Mouse (Mus musculus) left cerebral cortex, postnatal 14 days (tissue): Measurements from ENCODE around the gene Nbr1. TPM values are rescaled to one million over a fixed set of nuclear protein-coding genes. Genes with fewer than 3 reads are reported as not detected.

Experiments used
- DNase-seq, 2 experiments: peaks; one replicate each; pipeline ENCODE4 v3.0.0; 2021 to 2022; ENCODE audit warnings: low spot score in 2 of 2, mixed read lengths in 1 of 2
- intact Hi-C: fragments of 180-260 bp; cut with DNase I; formaldehyde crosslinking; loops from one replicate; pipeline ENCODE4 v1.15.1; 2025
- long read RNA-seq, 2 experiments: library from polyadenylated mRNA; stranded (forward); transcript quantifications; one replicate each; pipeline ENCODE4 v2.0.0; 2021
- total RNA-seq, 2 experiments: library from RNA; stranded (reverse); gene quantifications; 2 replicates each; pipeline ENCODE4 v1.2.3; 2021

Gene Nbr1
- 100 to 1,000 TPM; 115 to 116 TPM for total RNA-seq
- long read RNA-seq, experiment 1, full-length matches to known transcripts, result 22 of 51 reads
- long read RNA-seq, experiment 1, partial matches to known transcripts, result 23 of 51 reads
- long read RNA-seq, experiment 1, other reads (novel, unspliced or antisense), result 6 of 51 reads
- long read RNA-seq, experiment 2, full-length matches to known transcripts, result 18 of 40 reads
- long read RNA-seq, experiment 2, partial matches to known transcripts, result 15 of 40 reads
- long read RNA-seq, experiment 2, other reads (novel, unspliced or antisense), result 7 of 40 reads

DNA sequence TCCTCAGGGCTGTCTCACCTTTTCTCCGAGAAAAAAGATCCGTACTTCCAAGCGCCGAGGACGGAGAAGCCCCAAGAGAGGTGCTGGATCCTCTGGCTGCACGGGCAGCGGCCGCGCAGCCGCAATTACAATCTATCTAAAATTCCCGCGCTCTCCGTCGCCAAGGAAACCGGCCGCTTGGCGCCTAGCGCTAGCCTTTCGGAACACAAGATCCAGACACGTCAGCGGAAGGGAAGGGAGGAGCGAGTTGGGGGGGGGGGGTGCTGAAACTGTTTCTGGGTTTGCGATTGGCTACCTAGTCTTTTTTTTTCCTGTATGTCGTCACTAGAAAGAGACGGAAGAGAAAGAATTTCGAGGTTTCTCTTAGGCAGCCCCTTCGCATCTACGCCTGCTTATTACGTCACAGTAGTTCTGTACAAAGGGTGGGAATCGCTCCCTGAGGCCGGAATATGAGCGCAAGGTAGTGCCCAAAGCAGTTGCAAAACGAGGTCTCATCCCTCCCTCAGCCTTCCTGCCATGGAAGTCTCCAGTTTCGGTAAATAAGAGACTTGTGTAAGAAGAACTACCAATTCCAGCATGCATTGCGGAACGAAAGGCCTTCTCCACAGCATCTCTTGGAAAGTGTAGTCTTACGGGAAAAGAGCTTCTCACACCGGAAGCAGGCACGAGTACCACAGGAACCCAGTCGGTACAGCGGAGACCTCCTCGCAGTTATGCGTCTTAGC is at the start of gene Nbr1, which contains the start of gene Brca1:
TSS of gene Nbr1 (plus strand) at position 399 of the 725 bp plus-strand sequence.
TSS of gene Brca1 (minus strand) at position 205 of the 725 bp plus-strand sequence.
- DNase-seq, result peak; percentile 91 to 95

DNA sequence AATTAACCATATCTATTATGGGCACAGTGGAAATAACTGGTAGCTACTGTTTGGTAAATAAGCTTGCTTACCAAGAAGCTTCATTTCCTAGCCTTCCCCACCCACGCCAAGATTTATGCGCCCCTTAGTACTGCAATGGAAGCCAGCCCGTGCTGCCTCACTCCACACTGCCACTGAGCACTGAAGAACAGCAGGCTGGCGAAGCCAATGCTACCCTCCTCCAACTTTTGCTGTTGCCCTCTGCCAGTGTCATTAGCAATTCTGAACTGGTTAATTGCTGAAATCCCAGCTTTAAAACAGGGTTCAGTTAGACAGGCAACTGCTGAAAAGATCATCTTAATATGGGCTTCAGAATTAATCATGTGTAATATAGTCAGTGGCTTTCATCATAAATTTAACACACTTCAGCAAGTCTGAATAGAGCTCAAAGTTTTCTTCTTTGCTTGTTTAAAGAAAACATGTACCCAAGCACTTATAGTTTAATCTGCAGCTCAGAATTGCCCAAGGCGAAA is 45.6 kb upstream of the Nbr1 start:
- intact Hi-C loops, result no loop called here
- DNase-seq, result no peak

More for the DNA sequence above, at the start of gene Nbr1, which contains the start of gene Brca1:
- intact Hi-C loops, result loop anchor here (5.0 kb wide), 1 partner anchor 85 kb away; the partner anchor contains the start of gene Vat1

GRCm38 (mm10) chr11:101507090-101507489 is 44.9 kb upstream of the Nbr1 start:
- no peak for DNase-seq
- intact Hi-C loops, result no loop called here

GRCm38 (mm10) chr11:101518937-101519336 is 33.0 kb upstream of the Nbr1 start:
- intact Hi-C loops, result loop anchor here (5.0 kb wide), 1 partner anchor 52 kb away; the partner anchor contains the start of gene Vat1
- DNase-seq, result peak in 1 of 2 experiments; percentile 12

DNA sequence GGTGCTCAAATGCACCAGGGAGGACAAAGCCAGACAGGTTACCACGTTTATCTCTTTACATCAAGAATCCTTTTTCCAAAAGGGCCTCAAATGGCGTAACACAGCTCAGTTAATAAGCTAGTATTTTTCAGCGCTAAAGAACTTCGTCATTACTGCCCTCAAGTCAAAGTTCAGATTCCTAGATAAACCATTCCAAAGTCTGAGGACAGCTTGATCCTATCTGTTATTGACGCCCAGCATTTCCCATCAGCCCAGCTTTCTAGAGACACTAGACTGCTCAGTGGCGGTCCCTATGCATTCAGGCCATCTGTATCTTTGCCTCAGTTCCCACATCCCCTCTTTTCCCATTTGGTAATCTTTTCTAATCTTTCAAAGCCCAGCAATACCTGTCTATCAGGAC is 32.6 kb upstream of the Nbr1 start:
- intact Hi-C loops, result loop anchor here (5.0 kb wide), 1 partner anchor 52 kb away; the partner anchor contains the start of gene Vat1
- no peak for DNase-seq

DNA sequence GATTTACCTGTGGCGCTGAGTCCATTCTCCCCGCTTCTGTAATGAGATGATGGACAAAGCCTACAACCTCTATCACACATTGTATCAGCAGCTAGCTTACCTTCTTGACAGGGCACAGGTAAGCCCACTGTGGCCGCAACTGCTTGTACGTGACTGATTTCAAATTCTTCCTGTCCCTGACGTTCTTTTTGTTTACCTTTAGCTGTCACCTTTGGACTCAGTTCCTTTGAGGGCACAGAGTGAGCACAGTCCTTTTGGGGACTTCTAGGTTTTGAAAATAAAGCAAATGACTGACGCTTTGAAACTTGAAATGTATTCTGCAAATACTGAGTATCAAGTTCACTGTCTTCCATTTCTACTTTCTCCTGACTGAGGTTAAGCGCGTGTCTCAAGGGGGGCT is 27.5 kb upstream of the Nbr1 start:
- intact Hi-C loops, result no loop called here
- no peak for DNase-seq

GRCm38 (mm10) chr11:101525056-101525455 is 26.9 kb upstream of the Nbr1 start:
- intact Hi-C loops, result no loop called here
- DNase-seq, result no peak

GRCm38 (mm10) chr11:101525936-101526595 is 25.9 kb upstream of the Nbr1 start:
- intact Hi-C loops, result no loop called here
- DNase-seq, result peak; percentile 35 to 47

DNA sequence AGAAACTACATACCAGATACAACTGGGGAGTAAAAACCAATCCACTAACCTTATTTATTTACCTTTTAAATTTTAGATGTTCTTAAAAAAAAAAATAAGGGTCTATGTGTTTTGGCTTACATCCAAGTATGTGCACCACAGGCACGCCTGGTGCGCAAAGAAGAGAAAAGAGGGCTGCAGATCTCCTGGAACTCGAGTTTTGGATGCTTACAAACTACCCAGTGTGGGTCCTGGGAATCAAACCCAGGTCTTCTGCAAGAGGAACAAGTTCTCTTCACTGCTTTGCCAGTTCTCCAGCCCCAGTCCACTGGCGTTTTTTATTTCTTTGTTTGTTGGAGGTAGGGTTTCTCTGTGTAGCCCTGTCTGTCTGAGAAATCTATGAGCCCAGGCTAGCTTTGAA is 25.3 kb upstream of the Nbr1 start:
- DNase-seq, result no peak
- intact Hi-C loops, result no loop called here

DNA sequence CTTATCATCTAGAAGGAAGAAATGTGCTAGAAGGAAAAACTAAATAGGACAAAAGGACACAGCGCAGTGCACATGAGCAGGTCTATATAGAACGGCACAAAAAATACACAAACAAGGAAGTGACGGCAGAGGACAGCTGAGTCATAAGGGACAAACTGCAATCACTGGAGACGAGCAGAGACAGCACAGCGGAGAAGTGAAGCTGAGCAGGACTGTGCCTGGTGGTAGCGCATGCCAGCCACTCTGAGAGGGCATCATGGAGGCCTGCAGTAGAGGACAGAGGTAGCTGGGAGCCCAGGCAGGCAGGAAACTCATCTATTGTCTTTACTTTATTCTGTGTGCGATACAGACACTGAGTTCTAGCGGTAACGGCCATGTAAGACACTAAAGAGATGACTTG is 8.4 kb upstream of the Nbr1 start:
- intact Hi-C loops, result no loop called here

DNA sequence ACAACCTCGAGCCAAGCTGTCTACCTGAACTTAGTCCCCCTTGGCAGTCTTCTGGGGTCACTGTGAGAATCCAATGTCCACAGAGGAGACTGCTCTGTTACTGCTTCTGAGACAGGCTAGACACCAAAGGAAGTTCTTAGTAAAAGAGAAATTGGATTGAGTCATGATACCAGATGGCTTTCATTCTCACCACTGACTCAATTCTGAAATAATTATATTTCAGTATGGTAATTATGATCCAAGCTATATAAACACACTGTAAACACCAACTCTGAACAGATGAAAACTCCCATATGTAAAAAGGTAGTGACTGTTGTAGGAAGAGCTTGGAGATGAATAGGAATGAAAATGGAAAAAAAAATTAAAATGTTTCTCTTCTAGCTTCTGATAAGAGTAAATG is 7.8 kb upstream of the Nbr1 start:
- intact Hi-C loops, result no loop called here
- DNase-seq, result peak in 1 of 2 experiments; percentile 29

More for the DNA sequence above, 8.4 kb upstream of the Nbr1 start:
- DNase-seq, result peak in 1 of 2 experiments; percentile 20

DNA sequence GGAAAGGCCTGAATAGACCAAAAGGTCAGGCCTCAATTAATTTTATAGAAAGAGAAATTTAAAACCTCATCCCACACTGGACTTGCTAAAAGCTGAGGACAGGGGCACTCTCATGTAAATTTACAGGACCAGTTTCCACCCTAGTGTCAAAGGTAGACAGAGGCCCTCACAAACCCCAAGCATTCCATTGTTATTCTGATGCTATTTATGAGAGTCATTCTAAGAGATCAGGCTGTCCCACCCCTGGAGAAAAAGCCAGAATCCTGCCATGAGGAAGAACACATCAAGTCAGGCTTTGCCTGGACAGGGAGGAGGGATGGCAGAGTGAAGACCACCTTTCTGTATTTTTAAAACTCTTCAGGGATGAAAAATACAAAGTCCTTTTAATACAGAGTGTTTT is 3.4 kb upstream of the Nbr1 start:
- no peak for DNase-seq
- intact Hi-C loops, result no loop called here

GRCm38 (mm10) chr11:101552476-101553300 is 739 bp downstream of the Nbr1 start:
- intact Hi-C loops, result loop anchor here (5.0 kb wide), 1 partner anchor 85 kb away; the partner anchor contains the start of gene Vat1
- DNase-seq, result peak; percentile 98 to 100

DNA sequence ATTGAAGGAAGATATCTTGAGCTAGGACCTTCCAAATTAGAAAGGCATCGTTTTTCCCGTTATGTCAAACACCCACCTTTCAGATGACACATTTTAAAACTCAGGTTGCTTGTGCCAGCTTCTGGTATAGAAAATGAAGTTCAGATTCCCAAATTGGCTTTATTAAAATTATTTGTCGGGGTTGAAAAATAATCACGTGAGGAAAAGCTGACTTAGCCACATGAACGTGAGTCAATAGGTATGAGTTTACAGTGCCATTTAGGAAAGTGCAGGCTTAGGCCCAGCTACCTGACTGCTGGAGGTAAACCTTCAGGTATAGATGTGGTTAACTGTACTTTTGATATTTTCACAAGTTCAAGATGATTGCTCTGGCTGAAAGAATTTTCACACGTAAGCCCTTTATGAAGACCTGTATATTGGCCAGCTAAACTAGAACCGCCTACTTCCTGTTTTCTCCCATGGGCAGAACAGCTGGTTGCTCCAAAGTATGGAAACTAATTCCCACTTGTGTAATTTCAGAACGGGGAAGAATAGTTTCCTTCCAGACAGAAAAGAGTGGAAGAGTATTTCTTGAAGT is 1.5 kb downstream of the Nbr1 start:
- DNase-seq, result no peak
- intact Hi-C loops, result loop anchor here (5.0 kb wide), 1 partner anchor 86 kb away; the partner anchor contains the start of gene Vat1

DNA sequence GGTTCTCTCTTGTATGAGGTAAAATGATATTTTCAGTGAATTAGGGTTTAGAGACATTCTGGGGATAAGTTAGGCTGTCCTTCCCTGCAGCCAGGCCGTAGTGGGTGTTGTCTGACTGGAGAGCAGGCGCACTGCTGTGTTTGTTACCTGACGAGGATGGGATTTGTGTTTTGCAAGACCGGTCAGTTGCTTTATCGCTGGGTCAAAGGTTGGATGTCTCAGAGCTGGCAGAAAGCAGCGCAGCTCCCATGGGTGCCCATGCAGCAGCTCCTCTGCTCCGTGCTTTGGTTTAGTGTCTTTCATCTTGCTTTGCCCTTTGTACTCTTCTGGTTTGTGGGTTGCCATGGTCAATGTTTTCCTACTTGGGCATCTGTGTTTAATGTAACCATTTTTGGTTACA is 4.6 kb downstream of the Nbr1 start:
- intact Hi-C loops, result no loop called here
- DNase-seq, result no peak

GRCm38 (mm10) chr11:101556954-101557353 is 5.0 kb downstream of the Nbr1 start:
- intact Hi-C loops, result no loop called here
- no peak for DNase-seq

DNA sequence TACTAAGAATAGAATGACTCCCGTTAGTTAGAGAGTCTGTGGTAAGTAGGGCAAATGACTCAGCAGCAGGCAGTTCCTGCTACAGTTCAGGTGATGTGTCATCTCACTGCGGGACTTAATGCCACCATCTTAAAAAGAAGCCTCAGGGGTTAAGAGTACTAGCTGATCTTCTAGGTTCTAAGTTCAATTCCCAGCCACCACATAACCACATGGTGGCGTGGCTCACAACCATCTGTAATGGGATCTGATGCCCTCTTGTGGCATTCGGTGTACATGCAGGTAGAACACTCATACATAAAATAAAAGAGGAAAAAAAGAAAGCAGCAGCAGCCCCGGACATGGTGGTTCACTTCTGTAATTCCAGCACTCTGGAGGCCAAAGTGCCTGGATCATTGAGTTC is 10.4 kb downstream of the Nbr1 start:
- DNase-seq, result peak; percentile 48 to 68
- intact Hi-C loops, result no loop called here

- intact Hi-C loops, result no loop called here
- DNase-seq, result no peak
These were observed 16.5 kb downstream of the Nbr1 start for GRCm38 (mm10) chr11:101568421-101568820.
